Mouse (Mus musculus): ENCODE measurements at regions not wholly inside any gene's neighbourhood (a gene's known extent, or its start where the extent isn't known, plus 50 kb on each side); places are given as distances from the start of the nearest gene placed in this dataset.

DNA sequence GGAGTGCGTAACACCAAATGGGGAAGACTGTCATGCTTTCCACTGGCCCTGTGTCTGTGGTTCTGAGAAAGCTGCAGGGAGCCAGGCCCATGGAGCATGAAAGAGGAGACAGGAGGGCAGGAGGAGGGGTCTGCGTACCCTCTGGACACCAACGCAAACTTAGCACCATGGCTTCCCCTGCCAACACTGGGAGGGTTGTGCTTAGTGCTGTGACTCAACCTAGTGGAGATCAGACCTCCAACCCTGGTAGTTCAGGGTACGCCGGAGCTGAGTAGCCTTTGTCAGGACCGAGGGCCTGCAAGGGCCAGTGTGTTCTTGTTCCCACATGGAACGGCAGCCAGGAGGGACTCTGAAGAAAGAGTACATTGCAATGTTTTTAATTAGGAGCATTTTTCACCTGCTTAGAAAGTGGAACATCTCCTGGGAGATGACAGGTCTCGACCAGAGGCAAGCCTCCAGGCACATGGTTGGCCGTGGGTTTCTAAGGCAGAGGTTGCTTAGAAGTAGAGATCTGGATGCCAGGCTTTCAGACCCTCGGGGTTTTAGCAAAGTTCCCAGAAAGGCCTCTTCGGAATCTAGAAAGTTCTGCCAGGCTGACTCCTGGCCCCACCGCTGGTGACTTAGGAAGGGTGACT, 73.4 kb upstream of the Irf2bp2 start:
- no peaks in the 10 kb centered on the region for H3K27me3 ChIP-seq (ENCODE audit: control insufficient read depth in 1 of 2, insufficient read depth in 2 of 2, low read length in 2 of 2)
- no peaks in the 10 kb centered on the region for H3K79me2 ChIP-seq (ENCODE audit: control insufficient read depth, insufficient read depth, low read length, poor library complexity)
- peak overlapping the region; percentile 61 for H3K9ac ChIP-seq (ENCODE audit: control insufficient read depth, low read depth, low read length, poor library complexity, severe bottlenecking)
- H3K4me3 ChIP-seq (ENCODE audit: control insufficient read depth in 1 of 2, insufficient read depth in 1 of 2, low read depth in 2 of 2, low read length in 2 of 2): peak overlapping the region in 1 of 2 experiments; percentile 23; a peak in 2 of 4 replicates
- H3K27ac ChIP-seq (ENCODE audit: control insufficient read depth, low read depth, low read length): peak overlapping the region; percentile 82
- H3K4me1 ChIP-seq (ENCODE audit: control insufficient read depth in 1 of 2, insufficient read depth in 2 of 2, low read length in 2 of 2): peaks cover 4 to 31% of the 10 kb centered on the region in 2 experiments
- DNase-seq (ENCODE audit: low read depth, low spot score): no peak
- no peak for TF ChIP-seq CTCF (IDR thresholded peaks at IDR 0.05 in 2 of 3, conservative IDR thresholded peaks at IDR 0.05 in 1 of 3; ENCODE audit: control insufficient read depth in 1 of 3, insufficient read depth in 1 of 3, low read depth in 2 of 3, low read length in 3 of 3, poor library complexity in 1 of 3, severe bottlenecking in 1 of 3)
- no peaks in the 10 kb centered on the region for H3K9me3 ChIP-seq (replicated peaks; ENCODE audit: insufficient read depth, low read length)
- peaks cover 0 to 21% of the 10 kb centered on the region in 2 experiments; a peak in 2 of 4 replicates for H3K36me3 ChIP-seq (ENCODE audit: control insufficient read depth in 1 of 2, insufficient read depth in 2 of 2, low read length in 2 of 2)

- H3K36me3 ChIP-seq (ENCODE audit: control insufficient read depth in 1 of 2, insufficient read depth in 2 of 2, low read length in 2 of 2): peaks cover 0 to 27% of the 10 kb centered on the region in 2 experiments; a peak in 2 of 4 replicates
- H3K27ac ChIP-seq (ENCODE audit: control insufficient read depth, low read depth, low read length): peak overlapping the region; percentile 82
- H3K9ac ChIP-seq (ENCODE audit: control insufficient read depth, low read depth, low read length, poor library complexity, severe bottlenecking): peak overlapping the region; percentile 61
- no peaks in the 10 kb centered on the region for H3K79me2 ChIP-seq (ENCODE audit: control insufficient read depth, insufficient read depth, low read length, poor library complexity)
- H3K4me3 ChIP-seq (ENCODE audit: control insufficient read depth in 1 of 2, insufficient read depth in 1 of 2, low read depth in 2 of 2, low read length in 2 of 2): peak overlapping the region; percentile 39 to 52
- H3K4me1 ChIP-seq (ENCODE audit: control insufficient read depth in 1 of 2, insufficient read depth in 2 of 2, low read length in 2 of 2): peaks cover 8 to 38% of the 10 kb centered on the region in 2 experiments
- peak; percentile 98 for DNase-seq (ENCODE audit: low read depth, low spot score)
- H3K9me3 ChIP-seq (replicated peaks; ENCODE audit: insufficient read depth, low read length): no peaks in the 10 kb centered on the region
- H3K27me3 ChIP-seq (ENCODE audit: control insufficient read depth in 1 of 2, insufficient read depth in 2 of 2, low read length in 2 of 2): no peaks in the 10 kb centered on the region
- TF ChIP-seq ZNF384 (IDR thresholded peaks at IDR 0.05; ENCODE audit: low read depth, low read length) (peak; percentile 72), NRF1 (IDR thresholded peaks at IDR 0.05; ENCODE audit: insufficient read depth, low read depth, low read length, poor library complexity, severe bottlenecking) (no peak), ZC3H11A (IDR thresholded peaks at IDR 0.05; ENCODE audit: low read depth, low read length) (0 out of 2 replicates have a peak, but pooled peaks have one; percentile 0), MAZ (IDR thresholded peaks at IDR 0.05; ENCODE audit: low read depth, low read length) (0 out of 2 replicates have a peak, but pooled peaks have one; percentile 32), POLR2AphosphoS2 (IDR thresholded peaks at IDR 0.05; ENCODE audit: low read length) (0 out of 2 replicates have a peak, but pooled peaks have one; percentile 57), SMC3 (IDR thresholded peaks at IDR 0.05; ENCODE audit: low read depth, low read length) (peak; percentile 5; the same call in 1 of the 2 replicates), GATA1 (IDR thresholded peaks at IDR 0.05; ENCODE audit: low read depth, low read length) (no peak), HCFC1 (IDR thresholded peaks at IDR 0.05; ENCODE audit: low read depth, low read length) (peak; percentile 40; the same call in 1 of the 2 replicates), TAL1 (IDR thresholded peaks at IDR 0.05; ENCODE audit: low read length) (peak; percentile 20; the same call in 1 of the 2 replicates), CHD1 (IDR thresholded peaks at IDR 0.05; ENCODE audit: low read depth, low read length) (no peak), TBP (IDR thresholded peaks at IDR 0.05; ENCODE audit: low read depth, low read length) (no peak), E2F4 (IDR thresholded peaks at IDR 0.05; ENCODE audit: borderline replicate concordance, low read depth, low read length) (peak; percentile 93; the same call in 1 of the 2 replicates), KAT2A (conservative IDR thresholded peaks at IDR 0.05; ENCODE audit: low read depth, low read length) (no peak; the same call in 1 of the 2 replicates), JUND (IDR thresholded peaks at IDR 0.05; ENCODE audit: low read depth, low read length) (0 out of 2 replicates have a peak, but pooled peaks have one; percentile 57), MAX (IDR thresholded peaks at IDR 0.05; ENCODE audit: low read length) (peak; percentile 93), BHLHE40 (IDR thresholded peaks at IDR 0.05; ENCODE audit: borderline replicate concordance, low read depth, low read length) (peak; percentile 74; the same call in 1 of the 2 replicates), ETS1 (IDR thresholded peaks at IDR 0.05; ENCODE audit: low read depth, low read length) (peak; percentile 82), CHD2 (IDR thresholded peaks at IDR 0.05; ENCODE audit: low read length) (no peak), MEF2A (IDR thresholded peaks at IDR 0.05; ENCODE audit: extremely low read depth, insufficient replicate concordance, low read depth, low read length, poor library complexity, severe bottlenecking) (no peak), MYC (IDR thresholded peaks at IDR 0.05; ENCODE audit: low read depth, low read length) (peak; percentile 94), USF1 (IDR thresholded peaks at IDR 0.05; ENCODE audit: low read depth, low read length) (peak; percentile 73), TCF12 (IDR thresholded peaks at IDR 0.05; ENCODE audit: low read depth, low read length) (peak; percentile 52), MYB (IDR thresholded peaks at IDR 0.05; ENCODE audit: low read depth, low read length) (no peak; the same call in 1 of the 2 replicates), UBTF (IDR thresholded peaks at IDR 0.05; ENCODE audit: borderline replicate concordance, insufficient read depth, low read depth, low read length) (no peak), ZKSCAN1 (IDR thresholded peaks at IDR 0.05; ENCODE audit: low read depth, low read length) (no peak), NELFE (IDR thresholded peaks at IDR 0.05; ENCODE audit: low read depth, low read length) (peak; percentile 15; the same call in 1 of the 2 replicates), ZMIZ1 (IDR thresholded peaks at IDR 0.05; ENCODE audit: low read depth, low read length) (0 out of 2 replicates have a peak, but pooled peaks have one; percentile 15)
Observed at GRCm38 (mm10) chr8:126666327-126667085, 72.7 kb upstream of the Irf2bp2 start.
